Mouse (Mus musculus): ENCODE results near the gene Fosl1. TPM values are rescaled to one million over a fixed set of nuclear protein-coding genes. Genes with fewer than 3 reads are reported as not detected.
"Not testable (repeated sequence)": the region's sequence is repeated elsewhere in the genome, so short reads cannot be mapped to it uniquely, and the experiment has no call there.

Fosl1 gene
- total RNA-seq, 2 experiments from 2014 or later: 0.17 to 0.34 TPM

- DNase-seq (ENCODE audit: low spot score): no peak
Measured at GRCm38 (mm10) chr19:5481398-5481797, 34.1 kb downstream of the Fosl1 start.

- no peak for DNase-seq (ENCODE audit: low spot score)
Measured at GRCm38 (mm10) chr19:5483386-5484359, 36.3 kb downstream of the Fosl1 start.

DNA sequence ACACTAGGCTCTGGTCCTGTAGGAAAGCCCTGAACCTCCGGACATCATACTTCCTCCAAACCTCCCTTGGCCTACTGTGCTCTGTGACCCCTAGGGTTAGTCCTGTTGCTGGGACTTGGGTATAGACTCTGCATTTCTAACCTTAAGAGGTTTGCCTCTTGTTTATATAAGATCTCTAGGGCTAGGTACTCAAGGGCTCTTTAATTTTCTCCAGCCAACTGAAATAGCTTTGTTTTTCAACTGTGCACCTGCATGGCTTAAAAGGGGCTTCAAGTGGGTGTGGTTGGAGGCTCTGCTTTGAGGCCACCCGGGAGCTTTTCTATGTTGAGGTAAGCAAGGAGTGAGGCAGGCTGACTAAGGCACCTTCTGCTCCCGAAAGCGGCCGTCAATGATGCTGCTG lies 37.1 kb downstream of the Fosl1 start:
- no peak for DNase-seq (ENCODE audit: low spot score)

GRCm38 (mm10) chr19:5485371-5485770 lies 38.0 kb downstream of the Fosl1 start:
- DNase-seq (ENCODE audit: low spot score): no peak

DNA sequence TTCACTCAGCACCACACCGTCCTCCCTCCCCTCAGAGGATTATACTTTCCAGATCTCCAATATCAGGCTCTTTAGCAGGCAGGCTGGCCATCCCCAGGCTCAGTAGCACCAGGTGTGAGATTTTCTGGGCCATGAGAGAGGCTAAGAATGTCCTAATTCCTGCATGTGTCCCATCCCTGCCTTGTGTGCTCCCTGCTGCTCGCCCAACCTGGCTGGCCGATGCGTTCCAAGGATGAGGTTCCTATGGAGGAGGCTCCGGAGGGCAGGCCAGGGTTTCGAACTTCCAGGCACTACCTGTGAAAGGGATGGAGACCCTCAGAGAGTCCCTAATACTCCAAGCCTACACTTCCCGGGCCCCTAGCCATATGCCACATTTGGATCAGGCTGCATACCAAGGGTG lies 38.5 kb downstream of the Fosl1 start:
- no peak for DNase-seq (ENCODE audit: low spot score)

DNA sequence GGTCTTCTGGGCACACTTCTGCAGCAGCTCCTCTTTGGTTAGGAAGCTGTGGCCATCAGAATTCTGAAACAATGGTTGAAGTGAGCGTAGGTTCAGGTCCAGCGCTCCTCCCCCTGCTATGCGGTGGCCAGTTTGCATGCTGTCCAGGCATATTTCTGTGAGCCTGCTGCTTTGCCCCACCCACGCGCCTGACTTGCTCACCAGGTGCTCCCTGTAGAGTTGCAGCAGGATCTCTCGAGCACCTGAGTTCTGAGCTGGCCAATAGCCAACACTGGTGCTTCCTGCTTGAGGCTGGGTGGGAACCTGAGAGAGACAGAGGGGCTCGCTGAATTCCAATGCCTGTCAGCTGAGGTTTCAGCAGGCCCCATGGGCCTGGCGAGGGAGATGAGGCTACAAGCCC lies 38.9 kb downstream of the Fosl1 start:
- no peak for DNase-seq (ENCODE audit: low spot score)

DNA sequence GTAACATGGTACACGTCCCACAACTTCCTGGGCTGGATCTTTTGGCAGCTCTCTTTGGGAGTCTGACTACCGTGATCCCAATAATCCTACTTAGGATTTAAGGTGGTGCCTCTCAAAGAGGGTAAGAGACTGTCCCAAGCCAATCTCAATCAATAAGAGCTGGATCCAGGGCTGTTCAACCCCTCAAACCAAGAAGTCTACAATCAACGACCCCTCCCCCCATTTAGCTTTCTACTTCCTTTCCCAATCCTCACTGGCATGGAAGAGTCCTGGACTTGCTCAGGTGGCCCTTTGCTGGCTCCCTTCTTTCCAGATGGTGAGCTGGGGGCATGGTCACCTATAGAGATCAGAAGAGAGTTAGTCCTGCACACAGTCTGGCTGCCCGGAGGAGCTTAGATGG lies 39.4 kb downstream of the Fosl1 start:
- no peak for DNase-seq (ENCODE audit: low spot score)

GRCm38 (mm10) chr19:5487768-5488550 lies 40.6 kb downstream of the Fosl1 start, which contains the start of gene Mus81:
TSS of gene Mus81 (minus strand) at chr19:5488402.
- peak; percentile 97 for DNase-seq (ENCODE audit: low spot score)

DNA sequence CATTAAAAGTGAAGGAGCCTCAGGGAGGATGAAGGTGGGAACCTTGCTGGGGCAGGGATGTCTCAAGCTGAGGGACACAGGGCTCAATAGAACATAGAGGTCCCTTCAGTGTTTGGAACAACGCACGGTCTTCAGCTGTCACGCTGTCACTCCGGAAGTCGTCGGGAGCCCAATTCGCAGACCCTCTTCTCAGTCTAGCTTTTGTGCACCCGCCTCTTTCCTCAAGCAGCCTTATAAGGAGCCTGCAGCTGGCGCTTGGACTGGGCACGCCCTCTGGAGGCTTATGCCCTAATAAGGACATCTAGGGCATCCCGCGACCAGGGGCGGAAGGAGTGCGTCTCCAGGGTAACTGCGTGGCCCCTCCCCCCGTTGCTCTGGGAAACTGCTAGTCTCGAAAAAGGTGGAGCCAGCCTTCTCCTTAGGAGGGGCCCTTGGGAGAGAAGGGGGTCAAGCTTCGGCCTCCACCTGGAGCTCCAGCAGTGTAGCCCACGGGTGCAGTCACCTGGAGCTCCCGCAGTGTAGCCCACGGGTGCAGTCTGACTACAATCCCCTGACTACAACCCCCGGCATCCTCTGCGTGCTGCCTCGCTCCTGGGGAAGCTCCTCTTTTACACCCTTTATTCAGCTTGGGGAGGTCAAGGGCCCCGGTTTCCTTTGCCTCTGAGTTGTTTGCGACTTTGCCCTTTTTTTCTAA lies 41.7 kb downstream of the Fosl1 start:
- DNase-seq (ENCODE audit: low spot score): peak; percentile 98

GRCm38 (mm10) chr19:5489721-5490120 lies 42.4 kb downstream of the Fosl1 start:
- not testable (repeated sequence) for DNase-seq (ENCODE audit: low spot score)

DNA sequence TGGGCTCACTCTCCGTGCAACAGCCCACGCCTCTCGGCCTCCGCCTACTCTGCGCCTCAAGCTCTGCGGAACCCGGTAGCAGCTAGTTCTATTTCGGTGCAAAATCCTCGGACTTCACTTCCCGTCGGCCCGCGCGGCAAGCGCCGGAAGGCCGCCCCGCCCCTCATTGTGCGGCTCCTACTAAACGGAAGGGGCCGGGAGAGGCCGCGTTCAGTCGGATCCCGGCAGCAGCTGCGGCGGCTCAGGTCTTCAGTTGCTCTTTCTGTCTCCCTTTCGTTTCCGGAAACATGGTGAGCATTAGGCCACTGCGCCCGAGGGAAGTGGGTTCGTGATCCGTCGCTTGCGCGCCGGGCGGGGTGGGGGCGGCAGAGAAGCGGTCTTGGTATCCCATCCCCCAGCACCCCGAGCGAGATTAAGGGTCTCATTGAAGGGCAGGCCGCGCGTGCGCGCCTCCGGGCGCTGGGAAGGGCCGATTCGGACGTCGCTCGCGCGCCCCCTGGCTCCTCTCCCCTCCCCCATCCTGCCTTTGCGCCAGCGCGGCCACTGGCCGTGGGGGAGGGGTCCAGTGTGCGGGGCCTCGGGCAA lies 43.1 kb downstream of the Fosl1 start, which contains the start of gene Cfl1:
Gene Cfl1 (plus strand): TSS at position 143 of the 585 bp plus-strand sequence.
- peak; percentile 95 for DNase-seq (ENCODE audit: low spot score)

GRCm38 (mm10) chr19:5490898-5491708 lies 43.8 kb downstream of the Fosl1 start:
- peak; percentile 90 for DNase-seq (ENCODE audit: low spot score)

GRCm38 (mm10) chr19:5492641-5493040 lies 45.3 kb downstream of the Fosl1 start:
- DNase-seq (ENCODE audit: low spot score): no peak

- not testable (repeated sequence) for DNase-seq (ENCODE audit: low spot score)
Measured at GRCm38 (mm10) chr19:5493301-5493721, 46.0 kb downstream of the Fosl1 start.

DNA sequence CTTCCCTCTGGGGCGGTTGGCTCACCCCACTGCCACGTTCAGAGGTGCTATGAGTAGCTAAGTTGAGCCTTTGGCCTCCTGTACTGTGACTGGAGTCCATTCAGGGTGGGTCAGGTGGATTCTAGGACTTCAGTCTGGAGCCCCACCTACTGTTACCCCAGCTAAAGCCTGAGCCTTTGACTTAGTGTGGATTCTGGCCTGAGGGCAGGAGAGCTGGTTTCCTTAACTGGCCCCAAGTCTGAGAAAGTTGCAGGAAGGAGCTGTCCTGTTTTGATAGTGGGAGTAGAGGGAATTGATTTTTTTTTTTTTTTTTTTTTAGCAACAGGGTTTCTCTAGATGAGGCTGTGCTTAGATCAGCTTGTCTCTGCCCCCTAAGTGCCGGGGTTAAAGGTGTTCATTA lies 47.0 kb downstream of the Fosl1 start:
- no peak for DNase-seq (ENCODE audit: low spot score)

DNA sequence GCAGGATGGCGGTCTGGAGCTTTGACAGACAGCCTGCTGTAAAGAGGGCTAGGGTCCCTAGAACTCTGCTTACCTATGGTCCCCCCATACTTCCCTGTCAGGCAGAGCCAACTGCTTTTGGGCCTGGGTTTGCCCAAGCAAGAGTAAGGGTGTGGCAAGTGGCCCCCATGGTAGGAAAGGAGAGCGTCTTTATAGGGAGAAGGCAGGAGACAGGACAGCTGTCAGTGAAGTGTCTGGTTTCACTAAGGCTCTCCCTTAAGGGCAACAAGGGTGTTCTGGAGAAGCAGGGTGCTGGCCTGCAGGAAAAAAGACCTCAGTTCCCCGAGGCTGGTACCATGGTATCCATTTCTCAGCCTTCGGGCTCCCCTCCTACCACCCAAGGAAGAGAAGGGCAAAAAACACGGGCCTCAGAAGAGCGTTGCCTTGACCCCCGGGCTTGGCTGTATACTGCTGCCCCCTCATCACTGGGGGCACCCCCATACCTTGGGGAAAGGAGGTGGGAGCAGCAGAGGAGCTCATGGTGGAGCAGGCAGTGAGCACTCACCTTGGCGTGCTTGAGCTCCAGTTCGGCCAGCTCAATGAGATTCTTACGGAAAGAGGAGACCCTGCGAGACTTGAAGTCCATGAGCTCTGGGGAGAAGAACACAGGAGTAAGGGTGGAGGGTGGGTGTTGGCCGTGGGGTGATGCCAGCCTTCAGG lies 48.2 kb downstream of the Fosl1 start:
- no peak for DNase-seq (ENCODE audit: low spot score)

DNA sequence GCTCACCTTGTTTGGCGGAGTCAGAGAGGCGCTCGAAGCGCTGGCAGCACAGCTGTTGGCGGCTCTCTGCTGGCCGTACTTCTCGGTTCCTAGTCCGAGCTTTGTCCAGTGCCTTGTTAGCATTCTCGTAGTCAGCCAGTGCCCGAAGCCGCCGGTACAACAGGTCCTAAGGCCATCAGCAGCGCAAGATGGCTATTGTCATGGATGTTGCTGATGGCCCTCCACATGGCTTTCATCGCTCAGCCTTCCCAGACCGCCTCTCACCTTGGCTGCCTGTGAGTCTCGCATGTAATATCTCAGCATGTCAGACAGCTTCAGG lies 48.7 kb downstream of the Fosl1 start:
- no peak for DNase-seq (ENCODE audit: low spot score)

DNA sequence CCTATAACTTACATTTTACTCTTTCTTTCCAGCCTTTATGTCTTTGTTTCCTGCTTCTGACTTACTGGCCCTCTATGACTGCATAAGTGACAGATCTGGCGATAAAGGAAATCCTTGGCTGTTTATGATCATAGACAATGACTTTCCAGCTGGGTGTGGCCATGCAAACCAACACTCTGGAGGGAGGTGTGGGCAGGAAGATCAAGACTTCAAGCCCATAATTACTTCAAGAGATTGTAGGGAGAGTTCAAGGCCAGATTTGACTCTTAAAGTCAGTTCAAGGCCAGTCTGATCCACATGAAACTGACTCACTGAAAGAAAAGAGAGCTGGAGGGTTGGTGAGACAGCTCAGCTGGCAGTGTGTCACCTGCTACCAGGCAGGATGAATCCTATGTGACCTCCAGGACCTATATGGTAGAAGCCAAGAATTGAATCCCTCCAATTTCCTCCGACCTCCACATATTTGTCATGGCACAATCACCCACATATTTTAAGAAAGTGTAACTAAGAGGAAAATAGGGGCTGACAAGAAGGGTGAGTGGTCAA lies 53.1 kb downstream of the Fosl1 start:
- no peak for DNase-seq (ENCODE audit: low spot score)

GRCm38 (mm10) chr19:5503687-5504086 lies 56.3 kb downstream of the Fosl1 start, which contains the start of gene 1700020D05Rik:
TSS of gene 1700020D05Rik (minus strand) at chr19:5503787.
- no peak for DNase-seq (ENCODE audit: low spot score)

Data from gastrocnemius, adult 18-20 months (tissue).